Mouse (Mus musculus): ENCODE measurements around the gene Ndufs5. TPM values are rescaled to one million over a fixed set of nuclear protein-coding genes. Genes with fewer than 3 reads are reported as not detected.
A peak's percentile ranks its signal among the peaks of the same experiment; 100 is the strongest.

Ndufs5 gene
- polyA plus RNA-seq, 1 experiment from 2014 or later, result 334 TPM

DNA sequence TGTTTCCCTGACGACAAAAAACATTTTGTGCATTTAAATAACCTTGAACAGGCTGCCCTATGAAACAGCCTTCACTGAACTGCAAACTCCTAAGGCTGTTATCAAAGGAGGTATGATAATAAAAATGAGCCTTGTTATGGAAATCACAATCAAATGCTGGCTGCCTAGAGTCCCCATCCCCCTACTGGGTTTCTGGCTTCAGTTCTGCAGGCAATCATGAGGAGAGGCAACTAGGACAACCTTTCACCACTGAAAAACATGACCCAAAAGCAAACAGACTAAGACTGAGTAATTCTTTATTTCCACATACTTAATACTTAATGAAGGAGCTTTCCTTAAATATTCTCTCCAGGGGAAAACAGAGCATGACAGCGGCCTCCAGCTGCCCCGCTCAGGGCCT is 5.6 kb downstream of the Ndufs5 start:
- H3K27ac ChIP-seq (replicated peaks; ENCODE audit: low read depth, low read length), result no peak overlapping the region
- H3K4me3 ChIP-seq (ENCODE audit: low read depth, low read length), result no peak overlapping the region
- no peak overlapping the region for H3K4me2 ChIP-seq (ENCODE audit: low read depth, severe bottlenecking)
- DNase-seq (ENCODE audit: low spot score) (no peak), ATAC-seq (ENCODE audit: insufficient number of reproducible peaks, low FRiP score, low TSS enrichment, low read depth) (no peak)
- H3K4me1 ChIP-seq (ENCODE audit: control insufficient read depth, insufficient read depth, low read length), result no peaks in the 10 kb centered on the region
- 93% methylated on average over 1 of the region's 3 CpGs for WGBS
- no peaks in the 10 kb centered on the region for H3K9me3 ChIP-seq (ENCODE audit: control insufficient read depth, low read length)
- no peaks in the 10 kb centered on the region for H3K27me3 ChIP-seq (ENCODE audit: control insufficient read depth, insufficient read depth, low read length)
- H3K9ac ChIP-seq (ENCODE audit: low read length), result no peak overlapping the region
- H3K36me3 ChIP-seq (ENCODE audit: control insufficient read depth, insufficient read depth, low read length), result no peaks in the 10 kb centered on the region; the same call in 1 of the 2 replicates

DNA sequence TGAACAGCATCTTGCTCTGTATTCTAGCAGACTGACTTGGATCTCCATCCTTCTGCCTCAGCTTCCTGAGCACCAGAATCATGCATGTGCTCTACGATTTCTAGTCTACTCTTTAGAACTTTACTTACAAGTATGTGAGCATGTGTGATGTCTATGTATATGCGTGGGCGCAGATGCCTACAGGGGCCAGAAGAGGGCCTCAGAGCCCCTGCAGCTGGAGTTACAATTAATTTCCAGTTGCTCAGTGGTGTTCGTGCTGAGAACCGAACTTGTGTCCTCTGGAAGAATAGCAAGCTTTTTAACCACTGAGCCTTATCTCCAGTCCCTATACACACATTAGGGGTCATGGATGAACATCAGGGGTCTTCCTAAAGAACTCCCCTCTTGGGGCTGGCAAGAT is 10.7 kb downstream of the Ndufs5 start:
- Histone ChIP-seq H3K9ac (ENCODE audit: low read length) (no peak overlapping the region), H3K4me1 (ENCODE audit: control insufficient read depth, insufficient read depth, low read length) (no peaks in the 10 kb centered on the region), H3K27me3 (ENCODE audit: control insufficient read depth, insufficient read depth, low read length) (no peaks in the 10 kb centered on the region), H3K36me3 (ENCODE audit: control insufficient read depth, insufficient read depth, low read length) (no peaks in the 10 kb centered on the region), H3K9me3 (ENCODE audit: control insufficient read depth, low read length) (no peaks in the 10 kb centered on the region), H3K27ac (replicated peaks; ENCODE audit: low read depth, low read length) (no peak overlapping the region), H3K4me3 (ENCODE audit: low read depth, low read length) (no peak overlapping the region), H3K4me2 (ENCODE audit: low read depth, severe bottlenecking) (no peak overlapping the region)
- 93% methylated on average over 5 of the region's 5 CpGs for WGBS
- ATAC-seq (ENCODE audit: insufficient number of reproducible peaks, low FRiP score, low TSS enrichment, low read depth), result no peak
- DNase-seq (ENCODE audit: low spot score), result no peak

DNA sequence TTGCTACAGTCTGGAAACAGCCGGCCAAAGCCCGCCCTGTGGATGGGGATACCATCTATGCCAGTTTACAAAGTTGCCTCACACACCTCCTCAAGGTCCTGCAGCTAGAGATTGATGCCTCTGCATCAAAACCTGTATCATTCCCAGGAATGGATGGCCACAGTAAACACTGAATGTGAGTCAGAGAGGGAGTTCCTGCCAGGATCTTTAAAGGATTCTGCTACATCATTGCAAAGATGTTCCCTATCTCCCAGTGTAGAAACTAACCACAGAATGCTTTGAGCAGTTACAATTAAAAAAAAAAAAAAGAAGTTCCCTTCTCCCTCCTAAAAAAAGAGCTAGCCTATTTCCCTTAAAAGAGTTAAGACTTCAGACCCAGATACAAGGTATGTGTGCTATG is 12.7 kb downstream of the Ndufs5 start:
- no peak overlapping the region for H3K4me3 ChIP-seq (ENCODE audit: low read depth, low read length)
- H3K36me3 ChIP-seq (ENCODE audit: control insufficient read depth, insufficient read depth, low read length), result no peaks in the 10 kb centered on the region
- H3K4me1 ChIP-seq (ENCODE audit: control insufficient read depth, insufficient read depth, low read length), result no peaks in the 10 kb centered on the region
- 86% methylated on average over 2 of the region's 2 CpGs for WGBS
- no peak for ATAC-seq (ENCODE audit: insufficient number of reproducible peaks, low FRiP score, low TSS enrichment, low read depth)
- no peak overlapping the region for H3K9ac ChIP-seq (ENCODE audit: low read length)
- no peaks in the 10 kb centered on the region for H3K27me3 ChIP-seq (ENCODE audit: control insufficient read depth, insufficient read depth, low read length)
- H3K9me3 ChIP-seq (ENCODE audit: control insufficient read depth, low read length), result no peaks in the 10 kb centered on the region
- H3K27ac ChIP-seq (replicated peaks; ENCODE audit: low read depth, low read length), result no peak overlapping the region
- no peak for DNase-seq (ENCODE audit: low spot score)
- H3K4me2 ChIP-seq (ENCODE audit: low read depth, severe bottlenecking), result no peak overlapping the region

DNA sequence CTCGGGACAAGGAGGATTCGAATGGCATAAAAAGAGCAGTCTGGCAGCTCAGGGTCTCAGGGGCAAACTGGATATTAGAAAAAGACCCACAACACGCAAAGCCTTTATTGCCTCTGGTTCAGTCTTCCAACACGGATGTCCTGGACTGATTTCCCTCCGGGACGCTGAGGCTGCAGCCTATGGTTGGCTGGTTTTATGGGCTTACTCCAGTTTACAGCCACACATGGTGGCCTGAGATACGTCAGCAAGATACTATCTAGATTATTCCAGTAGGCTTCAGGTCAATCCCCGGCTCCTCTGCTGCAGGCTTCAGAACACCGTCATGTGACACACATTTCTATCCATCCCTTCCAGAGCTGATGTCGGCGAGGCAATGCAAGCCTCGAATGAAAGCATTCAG is 24.6 kb downstream of the Ndufs5 start:
- H3K36me3 ChIP-seq (ENCODE audit: control insufficient read depth, insufficient read depth, low read length), result no peaks in the 10 kb centered on the region
- H3K4me2 ChIP-seq (ENCODE audit: low read depth, severe bottlenecking), result no peak overlapping the region
- ATAC-seq (ENCODE audit: insufficient number of reproducible peaks, low FRiP score, low TSS enrichment, low read depth) (no peak), DNase-seq (ENCODE audit: low spot score) (no peak)
- H3K27ac ChIP-seq (replicated peaks; ENCODE audit: low read depth, low read length), result no peak overlapping the region
- H3K9me3 ChIP-seq (ENCODE audit: control insufficient read depth, low read length), result no peaks in the 10 kb centered on the region
- H3K9ac ChIP-seq (ENCODE audit: low read length), result no peak overlapping the region
- 79% methylated on average over 12 of the region's 12 CpGs for WGBS
- no peak overlapping the region for H3K4me3 ChIP-seq (ENCODE audit: low read depth, low read length)
- no peaks in the 10 kb centered on the region for H3K27me3 ChIP-seq (ENCODE audit: control insufficient read depth, insufficient read depth, low read length)
- no peaks in the 10 kb centered on the region for H3K4me1 ChIP-seq (ENCODE audit: control insufficient read depth, insufficient read depth, low read length)

DNA sequence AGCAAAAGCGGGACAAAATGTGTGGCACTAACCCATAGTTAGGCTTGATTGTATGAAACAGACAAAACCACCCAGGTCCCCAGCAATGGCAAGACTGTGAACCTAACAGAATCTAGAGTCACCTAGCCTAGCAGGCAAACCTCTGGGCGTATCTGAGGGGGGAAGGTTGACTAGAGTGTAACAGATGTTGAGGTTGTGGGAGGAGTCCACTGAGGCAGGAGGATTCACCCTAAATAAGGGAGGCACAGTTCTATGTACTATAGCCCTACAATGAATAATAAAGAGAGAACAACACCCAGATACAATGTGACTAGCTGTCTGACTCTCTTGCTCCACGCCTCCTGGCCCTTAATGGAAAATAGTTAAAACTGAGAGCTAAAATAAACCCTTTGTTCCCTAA is 25.9 kb downstream of the Ndufs5 start:
- ATAC-seq (ENCODE audit: insufficient number of reproducible peaks, low FRiP score, low TSS enrichment, low read depth), result no peak
- H3K4me2 ChIP-seq (ENCODE audit: low read depth, severe bottlenecking), result no peak overlapping the region

DNA sequence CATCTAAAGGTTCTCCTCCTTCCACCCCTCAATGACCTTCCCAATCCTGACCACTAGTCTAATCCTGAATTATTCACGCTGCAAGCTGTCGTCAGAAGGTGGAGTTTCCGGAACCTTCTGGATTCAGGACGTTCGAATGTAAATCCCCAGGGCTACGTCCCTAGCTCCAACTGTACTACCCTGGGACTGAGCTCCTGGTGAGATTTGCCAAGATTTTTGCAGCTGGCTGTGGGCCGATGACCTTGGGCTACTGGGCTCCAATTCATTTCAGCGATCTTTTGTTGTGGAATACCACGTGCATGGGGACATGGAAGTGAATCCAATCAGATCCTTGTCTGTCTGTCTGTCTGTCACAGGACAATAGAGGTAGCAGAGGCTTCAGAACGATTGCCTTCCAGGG is 27.7 kb downstream of the Ndufs5 start:
- H3K9ac ChIP-seq (ENCODE audit: low read length), result no peak overlapping the region
- no peak overlapping the region for H3K4me2 ChIP-seq (ENCODE audit: low read depth, severe bottlenecking)
- 87% methylated on average over 10 of the region's 10 CpGs for WGBS
- no peaks in the 10 kb centered on the region for H3K9me3 ChIP-seq (ENCODE audit: control insufficient read depth, low read length)
- H3K36me3 ChIP-seq (ENCODE audit: control insufficient read depth, insufficient read depth, low read length), result no peaks in the 10 kb centered on the region
- no peak for DNase-seq (ENCODE audit: low spot score)
- H3K27ac ChIP-seq (replicated peaks; ENCODE audit: low read depth, low read length), result no peak overlapping the region
- H3K4me3 ChIP-seq (ENCODE audit: low read depth, low read length), result no peak overlapping the region
- peaks cover 7% of the 10 kb centered on the region for H3K27me3 ChIP-seq (ENCODE audit: control insufficient read depth, insufficient read depth, low read length)
- ATAC-seq (ENCODE audit: insufficient number of reproducible peaks, low FRiP score, low TSS enrichment, low read depth), result no peak
- H3K4me1 ChIP-seq (ENCODE audit: control insufficient read depth, insufficient read depth, low read length), result peaks cover 8% of the 10 kb centered on the region

More for the DNA sequence above, 25.9 kb downstream of the Ndufs5 start:
- DNase-seq (ENCODE audit: low spot score), result no peak
- Histone ChIP-seq H3K36me3 (ENCODE audit: control insufficient read depth, insufficient read depth, low read length) (no peaks in the 10 kb centered on the region), H3K27ac (replicated peaks; ENCODE audit: low read depth, low read length) (no peak overlapping the region), H3K27me3 (ENCODE audit: control insufficient read depth, insufficient read depth, low read length) (no peaks in the 10 kb centered on the region), H3K9me3 (ENCODE audit: control insufficient read depth, low read length) (no peaks in the 10 kb centered on the region), H3K4me1 (ENCODE audit: control insufficient read depth, insufficient read depth, low read length) (no peaks in the 10 kb centered on the region), H3K9ac (ENCODE audit: low read length) (no peak overlapping the region), H3K4me3 (ENCODE audit: low read depth, low read length) (no peak overlapping the region)
- 86% methylated on average over 3 of the region's 3 CpGs for WGBS

DNA sequence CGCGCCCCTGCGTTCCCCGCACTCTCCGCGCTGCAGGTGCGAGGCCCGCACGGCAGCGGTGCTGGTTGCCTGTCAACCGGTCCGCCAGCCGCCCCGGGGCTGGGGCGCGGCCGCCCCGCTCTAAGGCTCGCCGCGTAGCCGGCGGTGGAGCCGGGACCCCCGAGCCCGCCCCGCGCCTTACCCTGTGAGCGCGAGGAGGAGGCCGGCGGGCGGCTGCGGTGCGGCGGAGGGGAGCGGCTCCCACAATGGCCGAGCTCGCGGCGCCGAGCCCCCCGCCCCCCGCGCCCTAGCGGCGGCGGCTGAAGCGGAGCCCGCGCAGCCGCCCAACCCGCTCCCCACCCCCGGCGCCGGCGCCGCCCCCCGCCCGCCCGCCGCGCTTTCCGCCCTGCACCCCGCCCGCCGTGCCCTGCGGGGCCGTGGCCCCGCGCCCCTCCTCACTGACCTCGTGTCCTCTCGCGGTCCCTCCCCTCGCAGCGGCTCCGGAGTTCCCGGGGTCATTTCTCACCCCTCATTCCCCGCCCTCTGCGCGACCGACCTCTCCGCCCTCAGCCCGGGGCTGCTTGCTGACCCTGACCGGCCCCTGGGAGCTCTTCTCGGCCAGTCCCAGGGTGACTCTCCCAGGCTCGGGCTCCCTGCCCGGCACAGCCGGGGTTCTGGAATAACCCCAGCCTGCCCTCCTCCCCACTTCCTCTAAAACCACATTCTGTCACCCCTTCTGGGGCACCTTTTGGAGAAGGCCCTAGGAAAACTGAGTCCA is 30.8 kb downstream of the Ndufs5 start:
- peaks cover 8% of the 10 kb centered on the region for H3K4me1 ChIP-seq (ENCODE audit: control insufficient read depth, insufficient read depth, low read length)

DNA sequence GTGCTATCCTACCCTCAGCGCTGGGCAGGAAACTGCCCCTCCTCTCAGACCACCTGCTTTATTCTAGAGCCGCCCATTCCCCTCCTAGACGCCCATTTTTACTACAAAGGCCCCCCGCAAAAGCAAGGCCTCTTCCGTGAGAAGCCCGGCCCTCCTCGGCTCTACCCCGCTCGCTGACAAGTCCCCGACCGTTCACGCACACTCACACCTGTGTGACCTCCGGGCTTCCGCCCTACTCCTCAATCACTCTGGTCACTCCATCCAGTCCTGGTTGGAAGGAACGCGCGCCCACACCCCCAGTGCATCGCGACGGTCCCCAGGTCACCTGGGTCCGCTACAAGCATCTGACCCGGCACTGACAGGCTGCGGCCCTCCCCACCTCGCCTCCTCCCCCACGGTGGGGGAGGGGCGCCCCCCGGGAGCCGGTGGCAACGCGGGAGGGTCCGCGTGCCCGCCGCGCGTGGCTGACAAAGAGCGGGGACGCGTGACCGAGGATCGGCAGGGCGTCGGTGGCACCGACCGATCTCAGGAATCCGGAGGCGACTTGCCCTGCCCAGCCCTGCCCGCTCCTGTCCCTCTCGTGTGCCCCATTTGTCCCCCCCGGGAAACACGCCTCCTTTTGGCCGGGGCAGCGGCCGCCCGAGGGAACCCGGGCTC is 31.5 kb downstream of the Ndufs5 start:
- Histone ChIP-seq H3K4me1 (ENCODE audit: control insufficient read depth, insufficient read depth, low read length) (peaks cover 8% of the 10 kb centered on the region), H3K27me3 (ENCODE audit: control insufficient read depth, insufficient read depth, low read length) (peaks cover 9% of the 10 kb centered on the region), H3K36me3 (ENCODE audit: control insufficient read depth, insufficient read depth, low read length) (no peaks in the 10 kb centered on the region), H3K4me2 (ENCODE audit: low read depth, severe bottlenecking) (peak overlapping the region; percentile 100), H3K27ac (replicated peaks; ENCODE audit: low read depth, low read length) (no peak overlapping the region), H3K9ac (ENCODE audit: low read length) (peak overlapping the region; percentile 65), H3K9me3 (ENCODE audit: control insufficient read depth, low read length) (no peaks in the 10 kb centered on the region), H3K4me3 (ENCODE audit: low read depth, low read length) (peak overlapping the region; percentile 70)
- peak; percentile 45 for ATAC-seq (ENCODE audit: insufficient number of reproducible peaks, low FRiP score, low TSS enrichment, low read depth)
- peak; percentile 51 for DNase-seq (ENCODE audit: low spot score)
- under 1% methylated on average over 40 of the region's 56 CpGs for WGBS

More for the DNA sequence above, 30.8 kb downstream of the Ndufs5 start:
- peak overlapping the region; percentile 100 for H3K4me2 ChIP-seq (ENCODE audit: low read depth, severe bottlenecking)
- DNase-seq (ENCODE audit: low spot score) (peak; percentile 57), ATAC-seq (ENCODE audit: insufficient number of reproducible peaks, low FRiP score, low TSS enrichment, low read depth) (peak; percentile 40; the same call in 1 of the 2 replicates)
- peak overlapping the region; percentile 70 for H3K4me3 ChIP-seq (ENCODE audit: low read depth, low read length)
- peak overlapping the region; percentile 65 for H3K9ac ChIP-seq (ENCODE audit: low read length)
- under 1% methylated on average over 48 of the region's 89 CpGs for WGBS
- H3K27me3 ChIP-seq (ENCODE audit: control insufficient read depth, insufficient read depth, low read length), result peaks cover 9% of the 10 kb centered on the region
- no peaks in the 10 kb centered on the region for H3K36me3 ChIP-seq (ENCODE audit: control insufficient read depth, insufficient read depth, low read length)
- H3K27ac ChIP-seq (replicated peaks; ENCODE audit: low read depth, low read length), result no peak overlapping the region
- H3K9me3 ChIP-seq (ENCODE audit: control insufficient read depth, low read length), result no peaks in the 10 kb centered on the region

All from limb, embryonic 11.5 days (tissue).